Mouse (Mus musculus) ES-Bruce4 (cell line): ENCODE results near the gene Plcb3.

Source experiments
- CTCF ChIP-seq: IDR thresholded peaks from one replicate; pipeline ENCODE4 v1.8.1; 2011; ENCODE audit warnings: low read depth, low read length
- POLR2A ChIP-seq: IDR thresholded peaks from one replicate; pipeline ENCODE4 v1.8.1; 2011; ENCODE audit warnings: low read length; ENCODE audit not compliant: insufficient read depth

- no peak for TF ChIP-seq POLR2A
- TF ChIP-seq CTCF: no peak
Observed at GRCm38 (mm10) chr19:6979001-6979479, 2.8 kb upstream of the Plcb3 start.
